Mouse (Mus musculus) central nervous system, embryonic 18 days (tissue): ENCODE measurements around the gene Rwdd2b. TPM values are rescaled to one million over a fixed set of nuclear protein-coding genes. Genes with fewer than 3 reads are reported as not detected.

ENCODE experiments used
- polyA plus RNA-seq: library from polyadenylated mRNA; depleted of rRNA; stranded (reverse); fragments of >200 nt; gene quantifications from 2 replicates; pipeline ENCODE4 v1.2.3, GENCODE M21; 2012; rRNA removed

Gene Rwdd2b
- polyA plus RNA-seq = 10.1 and 10.9 TPM in 2 replicates

GRCm38 (mm10) chr16:87440184-87440686, at the start of gene Rwdd2b:
TSS of gene Rwdd2b (minus strand) at chr16:87440573.

DNA sequence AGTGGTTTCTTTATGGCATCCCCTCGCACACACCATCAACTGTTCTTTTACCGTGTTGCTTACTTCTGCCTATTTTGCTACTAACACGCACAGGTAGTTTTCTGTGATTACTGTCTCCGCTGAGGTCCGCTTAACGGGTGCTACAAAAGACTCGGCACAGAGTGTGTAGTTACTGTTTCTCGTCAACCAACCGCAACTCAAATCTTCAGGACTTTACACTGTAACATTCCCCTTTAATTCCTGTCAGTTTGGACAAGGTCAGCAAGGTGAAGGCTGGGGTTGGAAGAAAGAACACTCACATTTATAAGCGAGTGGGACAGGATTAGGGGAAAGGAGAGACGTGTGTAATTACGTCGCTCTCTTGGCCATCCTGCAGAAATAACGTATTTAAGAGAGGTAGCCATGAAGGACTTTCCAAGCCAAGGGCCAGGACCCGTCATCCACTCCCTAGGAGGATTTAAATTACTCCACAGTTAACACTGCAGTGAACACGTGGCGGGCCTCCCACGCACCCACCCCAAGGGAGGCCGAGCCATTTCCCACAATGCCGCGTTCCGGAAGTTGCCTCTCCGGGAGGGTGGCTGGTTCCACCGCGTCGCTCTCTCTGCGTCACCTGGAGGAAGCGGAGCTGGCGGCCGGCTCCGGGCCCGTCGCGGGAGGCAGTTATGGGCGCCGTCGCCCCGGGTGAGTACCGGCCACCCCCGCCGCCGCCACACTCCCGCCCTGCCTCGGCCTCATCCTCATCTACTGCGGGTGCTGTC, 14.2 kb upstream of the Rwdd2b start, which contains the start of gene Usp16:
Gene Usp16 (plus strand): TSS at position 285 of the 761 bp plus-strand sequence.

DNA sequence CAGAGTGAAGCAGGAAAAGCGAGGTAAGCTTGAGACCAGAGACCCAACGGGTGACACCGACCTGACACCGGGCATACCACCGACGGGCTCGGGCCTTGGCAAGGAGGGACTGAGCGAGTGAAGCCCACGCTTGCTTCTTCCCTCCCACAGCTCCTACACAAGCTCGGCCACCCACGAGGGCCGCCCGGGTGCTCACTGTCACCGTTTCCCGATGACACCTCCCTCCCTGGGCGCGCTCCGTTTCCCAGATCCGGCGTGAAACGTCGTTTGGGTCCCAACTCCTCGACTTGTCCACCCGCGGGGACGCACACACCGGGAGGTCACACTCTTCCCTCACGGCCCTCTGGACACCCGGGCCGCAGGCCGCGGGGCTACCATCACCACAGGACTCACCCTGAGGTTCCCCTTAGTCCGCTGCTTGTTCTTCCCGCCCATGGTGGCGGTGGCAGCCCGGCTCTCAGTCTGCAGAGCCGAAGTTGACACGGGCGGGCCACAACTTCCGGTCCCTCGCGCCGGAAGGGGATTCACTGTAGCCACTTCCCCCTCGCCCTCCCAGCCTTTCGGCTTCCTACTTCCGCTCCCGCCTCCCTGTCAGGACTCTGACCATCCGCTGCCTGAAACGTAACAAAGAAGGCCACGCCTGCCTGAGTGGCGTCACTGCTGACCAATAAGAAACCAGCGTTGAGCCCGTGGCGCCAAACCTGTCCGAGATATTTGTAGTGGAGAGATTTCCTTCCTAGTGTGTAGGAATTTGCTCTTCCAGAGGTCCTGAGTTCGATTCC, 8.1 kb downstream of the Rwdd2b start, which contains the start of gene Ltn1:
Gene Ltn1 (minus strand): TSS at position 580 of the 782 bp plus-strand sequence.

Other genes starting within 250 kb of the Rwdd2b start
- gene N6amt1, start 86.4 kb downstream of the Rwdd2b start, polyA plus RNA-seq = 19.0 and 20.1 TPM in 2 replicates
- gene Ltn1, start 8.0 kb downstream of the Rwdd2b start, polyA plus RNA-seq = 17.9 and 20.3 TPM in 2 replicates
- gene Usp16, start 14.1 kb upstream of the Rwdd2b start, polyA plus RNA-seq = 64.3 and 69.9 TPM in 2 replicates
- 207 and 214 TPM in 2 replicates for gene Cct8, start 55.3 kb upstream of the Rwdd2b start, polyA plus RNA-seq
- gene Map3k7cl, start 112.8 kb upstream of the Rwdd2b start, polyA plus RNA-seq = 0.56 and 1.0 TPM in 2 replicates